Mouse (Mus musculus) heart, adult 18-20 months (tissue): Measurements from ENCODE around the gene Agmo. TPM values are rescaled to one million over a fixed set of nuclear protein-coding genes. Genes with fewer than 3 reads are reported as not detected.

ENCODE experiments used
- DNase-seq, 2 experiments: peaks; one replicate each; pipeline ENCODE4 v3.0.0; 2021 to 2022; ENCODE audit warnings: mixed read lengths in 1 of 2
- long read RNA-seq, 2 experiments: library from polyadenylated mRNA; stranded (forward); transcript quantifications; one replicate each; pipeline ENCODE4 v2.0.0; 2021
- total RNA-seq, 2 experiments: library from RNA; stranded (reverse); gene quantifications; 2 replicates each; pipeline ENCODE4 v1.2.3; 2021

Gene Agmo
- total RNA-seq: 1 to 10 TPM; 2.1 to 3.5 TPM
- long read RNA-seq, experiment 1, partial matches to known transcripts: 0 of 4 reads
- long read RNA-seq, experiment 1, other reads (novel, unspliced or antisense): 0 of 4 reads
- long read RNA-seq, experiment 2, partial matches to known transcripts: 1 of 2 reads
- long read RNA-seq, experiment 2, other reads (novel, unspliced or antisense): 0 of 2 reads

- peak; percentile 70 to 72 for DNase-seq
These were observed at the start of gene Agmo for GRCm38 (mm10) chr12:37241566-37242021. Gene Agmo (plus strand): TSS chr12:37241641.

GRCm38 (mm10) chr12:37231119-37231518, 10.3 kb upstream of the Agmo start:
- DNase-seq: no peak

- peak; percentile 35 to 36 for DNase-seq
These were observed 371 bp upstream of the Agmo start for GRCm38 (mm10) chr12:37240975-37241565.

GRCm38 (mm10) chr12:37242484-37242883, 1.0 kb downstream of the Agmo start:
- peak in 1 of 2 experiments; percentile 37 for DNase-seq

GRCm38 (mm10) chr12:37244876-37245275, 3.4 kb downstream of the Agmo start:
- peak; percentile 62 to 66 for DNase-seq

- no peak for DNase-seq
These were observed 10.2 kb downstream of the Agmo start for GRCm38 (mm10) chr12:37251688-37252087.

- DNase-seq: no peak
These were observed 15.7 kb downstream of the Agmo start for GRCm38 (mm10) chr12:37257099-37257498.

- DNase-seq: no peak
These were observed 18.5 kb downstream of the Agmo start for GRCm38 (mm10) chr12:37259771-37260528.

GRCm38 (mm10) chr12:37263685-37264084, 22.2 kb downstream of the Agmo start:
- no peak for DNase-seq

GRCm38 (mm10) chr12:37268636-37269152, 27.3 kb downstream of the Agmo start:
- DNase-seq: peak; percentile 39 to 82

GRCm38 (mm10) chr12:37272660-37273059, 31.2 kb downstream of the Agmo start:
- no peak for DNase-seq

GRCm38 (mm10) chr12:37273964-37274657, 32.7 kb downstream of the Agmo start:
- no peak for DNase-seq

GRCm38 (mm10) chr12:37274658-37275019, 33.2 kb downstream of the Agmo start:
- no peak for DNase-seq

GRCm38 (mm10) chr12:37306956-37307466, 65.6 kb downstream of the Agmo start:
- DNase-seq: no peak

GRCm38 (mm10) chr12:37310786-37311185, 69.3 kb downstream of the Agmo start:
- DNase-seq: no peak

- peak; percentile 7 to 29 for DNase-seq
These were observed 81.4 kb downstream of the Agmo start for GRCm38 (mm10) chr12:37322860-37323259.

GRCm38 (mm10) chr12:37334987-37335386, 93.5 kb downstream of the Agmo start:
- no peak for DNase-seq

- DNase-seq: no peak
These were observed 102.8 kb downstream of the Agmo start for GRCm38 (mm10) chr12:37344225-37344624.

- no peak for DNase-seq
These were observed 104.3 kb downstream of the Agmo start for GRCm38 (mm10) chr12:37345696-37346095.

- DNase-seq: no peak
These were observed 150.9 kb downstream of the Agmo start for GRCm38 (mm10) chr12:37392316-37392715.

GRCm38 (mm10) chr12:37402541-37402940, 161.1 kb downstream of the Agmo start:
- no peak for DNase-seq

GRCm38 (mm10) chr12:37426350-37426749, 184.9 kb downstream of the Agmo start:
- DNase-seq: no peak
